In the genomic region with DNA sequence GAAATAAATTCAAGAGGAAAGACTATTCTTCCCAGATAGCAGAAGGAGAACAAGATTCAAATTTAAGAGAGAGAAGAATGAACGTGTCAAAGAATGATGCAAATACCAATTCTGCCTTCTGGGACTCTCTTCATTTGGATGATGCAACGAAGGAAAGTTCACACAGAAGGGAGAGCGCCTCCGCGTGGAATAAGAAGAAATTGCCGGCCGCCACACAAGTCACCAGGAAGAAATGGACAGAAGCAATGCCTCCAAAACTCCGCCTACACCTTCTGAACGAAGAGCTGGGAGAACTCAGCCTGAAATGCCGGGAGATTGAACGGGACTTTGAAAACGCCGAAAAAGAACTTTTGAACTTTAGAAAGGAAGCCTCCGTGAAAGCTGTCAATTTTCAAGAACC, we compare ENCODE assay signal across 23 mouse cellular contexts. TPM values are rescaled to one million over a fixed set of nuclear protein-coding genes. Genes with fewer than 3 reads are reported as not detected.
DNase-seq lines count a peak whose midpoint lies in the region; ATAC-seq and TF ChIP-seq lines count a peak whose summit lies in the region.
"Had no signal": no experiment of that assay in that cellular context is flagged by ENCODE, and none has a peak within 500 bp of the region (broad histone marks: within the 10 kb centered on the region; RNA-seq: fewer than 3 reads in every experiment).

No protein-coding gene starts in this region.

- H3K9ac ChIP-seq in liver, postnatal 0 days (replicated peaks): no peak overlapping the region
- no peak overlapping the region for H3K9ac ChIP-seq in liver, embryonic 12.5 days
- H3K9ac ChIP-seq: embryonic facial prominence, embryonic 12.5 days; hindbrain, embryonic 14.5 days had no signal

- TF ChIP-seq CTCF in liver, postnatal 0 days (IDR thresholded peaks at IDR 0.05; ENCODE audit: low read depth): 0 out of 2 replicates have a peak, but pooled peaks have one; percentile 3
- no peak for TF ChIP-seq CTCF in testis, adult 2 months (IDR thresholded peaks at IDR 0.05; ENCODE audit: control insufficient read depth, insufficient read depth, insufficient replicate concordance, low read depth, low read length)

- no peak overlapping the region for H3K4me2 ChIP-seq in liver, postnatal 0 days (ENCODE audit: low read depth, low read length)
- H3K4me2 ChIP-seq in liver, embryonic 12.5 days: no peak overlapping the region
- H3K4me2 ChIP-seq: embryonic facial prominence, embryonic 12.5 days; hindbrain, embryonic 14.5 days had no signal

- 0 out of 2 replicates have a peak, but pooled peaks cover 3% of the 10 kb centered on the region for H3K27me3 ChIP-seq in liver, postnatal 0 days (ENCODE audit: insufficient read depth, low read length)
- no peaks in the 10 kb centered on the region for H3K27me3 ChIP-seq in liver, embryonic 12.5 days (replicated peaks)
- H3K27me3 ChIP-seq in testis, adult 2 months (ENCODE audit: control insufficient read depth, insufficient read depth, low read length): no peaks in the 10 kb centered on the region
- H3K27me3 ChIP-seq: embryonic facial prominence, embryonic 12.5 days had no signal

- H3K4me1 ChIP-seq in liver, postnatal 0 days (ENCODE audit: insufficient read depth): no peaks in the 10 kb centered on the region
- no peaks in the 10 kb centered on the region for H3K4me1 ChIP-seq in liver, embryonic 12.5 days
- peaks cover 6% of the 10 kb centered on the region; the same call in 1 of the 2 replicates for H3K4me1 ChIP-seq in testis, adult 2 months (ENCODE audit: control insufficient read depth, insufficient read depth, low read length)

- DNase-seq in liver, postnatal 0 days: no peak
- no peak for DNase-seq in testis, postnatal 10 days (ENCODE audit: low spot score)
- DNase-seq in ES-CJ7 (ENCODE audit: low read depth, low spot score) (peak; percentile 79), R1 (ENCODE audit: low read depth, low spot score) (peak; percentile 89)
- no peak for DNase-seq in left cerebral cortex, postnatal 14 days (ENCODE audit: low spot score in 2 of 2)
- no peak for DNase-seq in embryo, embryonic 11 days
- DNase-seq: adrenal gland, adult 8-10 months; adrenal gland, postnatal 36 days; cerebellum, adult 2 months; cerebellum, postnatal 10 days; gastrocnemius, postnatal 10 days; heart, adult 18-20 months; heart, postnatal 10 days; heart, postnatal 4 days had no signal

- H3K9me3 ChIP-seq in liver, postnatal 0 days (ENCODE audit: low read length): no peaks in the 10 kb centered on the region
- H3K9me3 ChIP-seq in liver, embryonic 12.5 days (replicated peaks): no peaks in the 10 kb centered on the region
- H3K9me3 ChIP-seq: embryonic facial prominence, embryonic 12.5 days; heart, embryonic 10.5 days had no signal

- no peak for TF ChIP-seq EP300 in liver, postnatal 0 days (IDR thresholded peaks at IDR 0.05; ENCODE audit: low read depth)

- H3K4me3 ChIP-seq in liver, postnatal 0 days (ENCODE audit: low read depth, low read length): no peak overlapping the region
- no peak overlapping the region for H3K4me3 ChIP-seq in liver, embryonic 12.5 days
- H3K4me3 ChIP-seq in testis, adult 2 months (ENCODE audit: control insufficient read depth, low read depth, low read length): peak overlapping the region; percentile 27; the same call in 1 of the 2 replicates
- H3K4me3 ChIP-seq: embryonic facial prominence, embryonic 12.5 days; heart, embryonic 10.5 days had no signal

- WGBS in liver, postnatal 0 days (ENCODE audit: insufficient replicate concordance): 66% methylated on average over 14 of the region's 14 CpGs
- 47% methylated on average over 14 of the region's 14 CpGs for WGBS in liver, embryonic 12.5 days (ENCODE audit: insufficient replicate concordance)

- no peak overlapping the region for H3K27ac ChIP-seq in liver, postnatal 0 days (ENCODE audit: low read depth)
- no peak overlapping the region for H3K27ac ChIP-seq in liver, embryonic 12.5 days
- H3K27ac ChIP-seq in testis, adult 2 months (ENCODE audit: control insufficient read depth, insufficient read depth, low read depth, low read length): no peak overlapping the region
- H3K27ac ChIP-seq: embryonic facial prominence, embryonic 12.5 days; heart, embryonic 10.5 days; hindbrain, embryonic 14.5 days had no signal

- H3K36me3 ChIP-seq in liver, postnatal 0 days (replicated peaks; ENCODE audit: insufficient read depth, low read length): no peaks in the 10 kb centered on the region
- no peaks in the 10 kb centered on the region for H3K36me3 ChIP-seq in liver, embryonic 12.5 days
- H3K36me3 ChIP-seq in testis, adult 2 months (ENCODE audit: control insufficient read depth, insufficient read depth, low read length): no peaks in the 10 kb centered on the region
- H3K36me3 ChIP-seq: embryonic facial prominence, embryonic 12.5 days; heart, embryonic 10.5 days had no signal

- intact Hi-C loops in left cerebral cortex, postnatal 14 days (cut with DNase I): no loop called here

- TF ChIP-seq POLR2A in testis, adult 2 months (IDR thresholded peaks at IDR 0.05; ENCODE audit: control insufficient read depth, low read depth, low read length): no peak

- no peak for ATAC-seq in liver, postnatal 0 days
- no peak for ATAC-seq in liver, embryonic 12.5 days
- ATAC-seq: forebrain, embryonic 16.5 days; Patski had no signal

RNA-seq across cellular contexts. Expression of a gene that starts 7.3 kb away (rescaled TPM):
- 0.09 and 0.29 TPM in 2 replicates for polyA plus RNA-seq in liver, postnatal 0 days (2015; fragmentation: Nextera tagmentation; extraction: Ambion mirVana)
- polyA plus RNA-seq in liver, embryonic 12.5 days (2016; fragmentation: Nextera tagmentation; extraction: Ambion mirVana): 0.11 and 0.18 TPM in 2 replicates
- 1.5 and 2.2 TPM in 2 replicates for polyA plus RNA-seq in testis, adult 2 months (2012; rRNA removed)
- total RNA-seq in left cerebral cortex, postnatal 14 days (2021): 1 to 10 TPM; 2.9 to 3.2 TPM
- total RNA-seq: common myeloid progenitor, adult 5-6 weeks; MEL had no signal

Comparison
In these comparisons a context has a peak if more than half of its experiments do, and no peak if none do; other contexts are left out.
1. DNase-seq: peak in ES-CJ7 (single experiment) and R1 (single experiment); none in liver, postnatal 0 days (single experiment), testis, postnatal 10 days (single experiment), left cerebral cortex, postnatal 14 days (0 of 2) and embryo, embryonic 11 days (single experiment).